8 mouse cellular contexts compared by ENCODE assay signal in the genomic region with DNA sequence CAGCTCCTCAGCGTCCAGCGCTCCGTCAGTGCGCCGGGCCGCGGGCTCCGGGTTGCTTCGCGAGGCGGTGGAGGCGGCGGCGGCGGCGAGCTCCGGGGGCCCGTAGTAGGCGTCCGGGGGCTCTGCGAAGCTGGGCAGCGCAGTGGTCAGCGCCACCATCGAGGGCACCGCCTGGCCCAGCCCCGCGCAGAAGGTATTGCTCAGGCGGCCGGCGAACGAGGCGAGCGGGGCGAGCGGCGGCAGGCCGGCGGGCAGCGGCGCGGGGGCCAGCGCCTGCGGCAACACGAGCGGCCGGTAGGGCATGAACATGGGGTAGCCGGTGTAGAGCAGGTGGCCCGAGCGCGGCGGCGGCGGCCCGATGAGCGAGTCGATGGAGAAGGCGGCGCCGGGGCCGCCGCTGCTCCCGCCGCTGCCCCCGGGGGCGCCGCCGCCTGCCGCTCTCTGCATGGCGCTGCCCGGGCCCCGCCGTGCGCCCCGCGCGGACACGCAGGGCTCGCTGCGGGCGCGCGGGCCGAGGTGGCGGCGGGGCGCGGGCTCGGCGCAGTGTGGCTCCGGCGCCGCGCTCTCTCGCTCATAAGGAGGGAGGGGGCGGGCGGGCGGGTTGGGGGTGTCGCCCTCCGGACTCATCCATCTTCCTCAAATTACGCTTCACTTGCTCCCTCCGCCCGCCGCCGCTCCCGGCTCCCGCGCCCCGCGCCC. TPM values are rescaled to one million over a fixed set of nuclear protein-coding genes. Genes with fewer than 3 reads are reported as not detected.
A peak's percentile ranks its signal among the peaks of the same experiment; 100 is the strongest.
DNase-seq lines count a peak whose midpoint lies in the region; ATAC-seq and TF ChIP-seq lines count a peak whose summit lies in the region.

No protein-coding gene starts in this region.

- peaks cover 16% of the 10 kb centered on the region for H3K4me1 ChIP-seq in testis, adult 2 months (ENCODE audit: control insufficient read depth, insufficient read depth, low read length)
- peaks cover 10% of the 10 kb centered on the region for H3K4me1 ChIP-seq in liver, embryonic 15.5 days (replicated peaks)
- H3K4me1 ChIP-seq in stomach, embryonic 16.5 days (ENCODE audit: control insufficient read depth, insufficient read depth, low read length), result peaks cover 8% of the 10 kb centered on the region; the same call in 1 of the 2 replicates

- peaks cover 4% of the 10 kb centered on the region for H3K27me3 ChIP-seq in testis, adult 2 months (ENCODE audit: control insufficient read depth, insufficient read depth, low read length)
- H3K27me3 ChIP-seq in liver, embryonic 15.5 days, result peaks cover 99% of the 10 kb centered on the region
- peaks cover 95% of the 10 kb centered on the region for H3K27me3 ChIP-seq in stomach, embryonic 16.5 days (ENCODE audit: control insufficient read depth, insufficient read depth, low read length)

- peak overlapping the region; percentile 61 for H3K4me3 ChIP-seq in testis, adult 2 months (ENCODE audit: control insufficient read depth, low read depth, low read length)
- peak overlapping the region; percentile 36 for H3K4me3 ChIP-seq in liver, embryonic 15.5 days (replicated peaks)
- H3K4me3 ChIP-seq in stomach, embryonic 16.5 days (replicated peaks; ENCODE audit: low read length), result peak overlapping the region; percentile 43

- no peak for ATAC-seq in liver, embryonic 15.5 days (ENCODE audit: insufficient read depth)
- ATAC-seq in stomach, embryonic 16.5 days (ENCODE audit: insufficient read depth, low FRiP score), result peak; percentile 42; the same call in 1 of the 2 replicates
- ATAC-seq in granulocyte monocyte progenitor cell, adult 5-6 weeks (replicated peaks; ENCODE audit: poor library complexity, severe bottlenecking), result no peak

- H3K9ac ChIP-seq in liver, embryonic 15.5 days, result no peak overlapping the region
- peak overlapping the region; percentile 39 for H3K9ac ChIP-seq in stomach, embryonic 16.5 days (ENCODE audit: low read length)

- no peak for TF ChIP-seq CTCF in testis, adult 2 months (IDR thresholded peaks at IDR 0.05; ENCODE audit: control insufficient read depth, insufficient read depth, insufficient replicate concordance, low read depth, low read length)

- peak; percentile 30 for DNase-seq in embryo, embryonic 10 days (ENCODE audit: low spot score)
- DNase-seq in embryo, embryonic 9.5 days (ENCODE audit: extremely low spot score), result no peak
- DNase-seq in testis, postnatal 14 days (ENCODE audit: low spot score), result no peak
- no peak for DNase-seq in layer of hippocampus, postnatal 25 days (ENCODE audit: extremely low spot score in 1 of 2, low spot score in 1 of 2)

- no peaks in the 10 kb centered on the region for H3K36me3 ChIP-seq in testis, adult 2 months (ENCODE audit: control insufficient read depth, insufficient read depth, low read length)
- H3K36me3 ChIP-seq in liver, embryonic 15.5 days (replicated peaks), result no peaks in the 10 kb centered on the region
- no peaks in the 10 kb centered on the region for H3K36me3 ChIP-seq in stomach, embryonic 16.5 days (ENCODE audit: control insufficient read depth, insufficient read depth, low read length)

- TF ChIP-seq POLR2A in testis, adult 2 months (IDR thresholded peaks at IDR 0.05; ENCODE audit: control insufficient read depth, low read depth, low read length), result no peak

- H3K9me3 ChIP-seq in liver, embryonic 15.5 days (replicated peaks), result no peaks in the 10 kb centered on the region
- no peaks in the 10 kb centered on the region for H3K9me3 ChIP-seq in stomach, embryonic 16.5 days (replicated peaks; ENCODE audit: control insufficient read depth, low read length)

- peak overlapping the region; percentile 52 for H3K4me2 ChIP-seq in liver, embryonic 15.5 days
- H3K4me2 ChIP-seq in stomach, embryonic 16.5 days (ENCODE audit: low read depth, low read length), result peak overlapping the region; percentile 78

- 1% methylated on average over 82 of the region's 109 CpGs for WGBS in liver, embryonic 15.5 days (ENCODE audit: insufficient replicate concordance)
- under 1% methylated on average over 80 of the region's 109 CpGs for WGBS in stomach, embryonic 16.5 days

- H3K27ac ChIP-seq in testis, adult 2 months (ENCODE audit: control insufficient read depth, insufficient read depth, low read depth, low read length), result no peak overlapping the region
- H3K27ac ChIP-seq in liver, embryonic 15.5 days (replicated peaks), result no peak overlapping the region
- H3K27ac ChIP-seq in stomach, embryonic 16.5 days (ENCODE audit: low read length), result no peak overlapping the region

RNA-seq across cellular contexts. Expression of gene Gbx1, which starts 0.7 kb away (rescaled TPM):
- polyA plus RNA-seq in testis, adult 2 months (2012; rRNA removed), result 0.11 and 0.16 TPM in 2 replicates
- not detected in 2 replicates for polyA plus RNA-seq in liver, embryonic 15.5 days (2015; fragmentation: Nextera tagmentation; extraction: Ambion mirVana)
- not detected in 2 replicates for polyA plus RNA-seq in stomach, embryonic 16.5 days (2015; fragmentation: Nextera tagmentation; extraction: Ambion mirVana)
- not detected in 2 replicates for total RNA-seq in granulocyte monocyte progenitor cell, adult 5-6 weeks (2014; fragmentation: Nextera tagmentation)
- not detected in 2 replicates for total RNA-seq in granulocyte monocyte progenitor cell, adult 5-6 weeks (2017)
- under 1 TPM; 0.10 to 0.16 TPM for total RNA-seq in layer of hippocampus, postnatal 25 days (2021)

RNA-seq across cellular contexts. Expression of gene Asb10, which starts 14.4 kb away (rescaled TPM):
- polyA plus RNA-seq in testis, adult 2 months (2012; rRNA removed), result 0.46 and 0.52 TPM in 2 replicates
- 0.07 and 0.12 TPM in 2 replicates for polyA plus RNA-seq in liver, embryonic 15.5 days (2015; fragmentation: Nextera tagmentation; extraction: Ambion mirVana)
- 0.24 and 0.58 TPM in 2 replicates for polyA plus RNA-seq in stomach, embryonic 16.5 days (2015; fragmentation: Nextera tagmentation; extraction: Ambion mirVana)
- total RNA-seq in granulocyte monocyte progenitor cell, adult 5-6 weeks (2014; fragmentation: Nextera tagmentation), result not detected in 2 replicates
- total RNA-seq in granulocyte monocyte progenitor cell, adult 5-6 weeks (2017), result not detected in 2 replicates
- total RNA-seq in layer of hippocampus, postnatal 25 days (2021), result under 1 TPM; 0.27 to 0.52 TPM

RNA-seq across cellular contexts. Expression of gene 4931409K22Rik, which starts 30.3 kb away (rescaled TPM):
- polyA plus RNA-seq in testis, adult 2 months (2012; rRNA removed), result 108 and 117 TPM in 2 replicates
- not detected in 2 replicates for polyA plus RNA-seq in liver, embryonic 15.5 days (2015; fragmentation: Nextera tagmentation; extraction: Ambion mirVana)
- 0.13 TPM in 1 of 2 replicates, not detected in the other for polyA plus RNA-seq in stomach, embryonic 16.5 days (2015; fragmentation: Nextera tagmentation; extraction: Ambion mirVana)
- total RNA-seq in granulocyte monocyte progenitor cell, adult 5-6 weeks (2014; fragmentation: Nextera tagmentation), result not detected in 2 replicates
- not detected in 2 replicates for total RNA-seq in granulocyte monocyte progenitor cell, adult 5-6 weeks (2017)
- total RNA-seq in layer of hippocampus, postnatal 25 days (2021), result not detected

RNA-seq across cellular contexts. Expression of gene Abcf2, which starts 50.9 kb away (rescaled TPM):
- polyA plus RNA-seq in testis, adult 2 months (2012; rRNA removed), result 184 and 194 TPM in 2 replicates
- polyA plus RNA-seq in liver, embryonic 15.5 days (2015; fragmentation: Nextera tagmentation; extraction: Ambion mirVana), result 43.2 and 44.4 TPM in 2 replicates
- polyA plus RNA-seq in stomach, embryonic 16.5 days (2015; fragmentation: Nextera tagmentation; extraction: Ambion mirVana), result 81.7 and 81.9 TPM in 2 replicates
- 51.6 and 74.3 TPM in 2 replicates for total RNA-seq in granulocyte monocyte progenitor cell, adult 5-6 weeks (2014; fragmentation: Nextera tagmentation)
- total RNA-seq in granulocyte monocyte progenitor cell, adult 5-6 weeks (2017), result 98.3 and 98.8 TPM in 2 replicates
- 10 to 100 TPM; 72.6 to 80.0 TPM for total RNA-seq in layer of hippocampus, postnatal 25 days (2021)

Comparison
In these comparisons a context has a peak if more than half of its experiments do, and no peak if none do; other contexts are left out.
1. RNA of gene 4931409K22Rik, which starts 30.3 kb away (polyA plus RNA-seq): 108 to 117 TPM in testis, adult 2 months; 0.13 TPM in stomach, embryonic 16.5 days and not detected in liver, embryonic 15.5 days; every median in the first group is over 10 times any median in the second.
2. Peak in every context shown above with its lines, with median percentiles within 50 percentile points of each other: H3K4me3 ChIP-seq.